Mouse (Mus musculus) frontal cortex, postnatal 25 days (tissue): ENCODE measurements at regions not wholly inside any gene's neighbourhood (a gene's known extent, or its start where the extent isn't known, plus 50 kb on each side); places are given as distances from the start of the nearest gene placed in this dataset.
"Not testable (repeated sequence)": the region's sequence is repeated elsewhere in the genome, so short reads cannot be mapped to it uniquely, and the experiment has no call there.

Experiments
- DNase-seq, 2 experiments: peaks; one replicate each; pipeline ENCODE4 v3.0.0; 2022; ENCODE audit warnings: low spot score in 2 of 2

DNA sequence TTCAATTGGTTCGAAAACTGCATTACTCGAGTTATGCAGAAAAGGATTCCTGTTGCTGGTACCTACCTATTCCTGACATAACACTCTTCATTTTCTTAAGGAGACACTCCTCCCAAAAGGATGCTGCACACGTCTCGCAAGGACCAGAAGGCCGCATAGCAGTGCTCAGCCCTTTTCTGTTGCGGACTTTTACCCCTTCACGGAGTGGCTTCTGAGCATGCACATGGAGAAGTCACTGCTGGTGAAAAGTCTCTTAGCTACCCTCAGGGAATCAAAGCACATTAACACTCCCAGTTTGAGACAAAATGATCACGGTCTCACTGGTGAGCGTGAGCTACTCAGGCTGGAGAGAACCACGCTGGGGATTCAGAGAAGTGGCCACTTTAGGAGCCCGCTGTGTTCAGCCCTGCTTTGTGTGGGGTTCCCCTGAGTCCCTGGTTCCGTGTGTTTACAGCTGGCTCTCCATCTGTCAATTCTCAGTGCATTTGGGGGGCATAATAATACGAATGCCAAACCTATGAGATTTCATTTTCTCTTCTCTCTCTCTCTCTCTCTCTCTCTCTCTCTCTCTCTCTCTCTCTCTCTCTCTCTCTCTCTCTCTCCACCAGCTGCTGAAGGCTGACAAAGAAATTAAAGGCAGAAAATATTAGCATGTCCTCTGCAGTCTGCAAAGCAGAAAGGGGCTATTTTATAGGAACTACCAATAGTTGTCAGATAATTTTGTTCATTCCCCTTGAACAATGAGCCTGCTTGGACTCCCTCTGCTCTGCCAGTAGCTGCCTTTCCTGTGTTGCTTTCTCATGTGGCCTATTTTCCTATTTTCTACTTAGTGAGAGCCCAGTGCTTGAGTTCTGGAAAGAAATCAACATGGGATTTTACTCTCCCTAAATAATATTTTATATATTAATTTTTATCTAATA, 160.7 kb downstream of the Basp1 start:
- no peak for DNase-seq

DNA sequence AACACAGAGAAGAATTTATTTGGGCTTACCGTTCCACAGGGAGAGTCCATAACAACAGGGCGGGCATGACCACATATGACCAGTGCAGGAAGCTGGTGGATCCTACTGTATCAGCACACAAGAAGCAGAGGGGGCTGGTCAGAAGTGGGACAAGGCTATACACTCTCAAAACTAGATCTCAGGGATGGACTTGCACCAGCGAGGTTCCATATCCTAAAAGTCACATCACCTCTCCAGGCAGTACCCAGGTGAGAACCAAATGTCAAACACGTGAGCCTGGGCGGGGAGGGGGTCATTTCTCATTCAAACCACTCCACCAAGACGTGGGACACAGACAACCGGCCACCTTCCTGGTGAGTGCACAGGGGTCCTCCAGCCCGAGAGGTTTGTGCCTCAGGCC, 167.9 kb downstream of the Basp1 start:
- DNase-seq, result no peak

DNA sequence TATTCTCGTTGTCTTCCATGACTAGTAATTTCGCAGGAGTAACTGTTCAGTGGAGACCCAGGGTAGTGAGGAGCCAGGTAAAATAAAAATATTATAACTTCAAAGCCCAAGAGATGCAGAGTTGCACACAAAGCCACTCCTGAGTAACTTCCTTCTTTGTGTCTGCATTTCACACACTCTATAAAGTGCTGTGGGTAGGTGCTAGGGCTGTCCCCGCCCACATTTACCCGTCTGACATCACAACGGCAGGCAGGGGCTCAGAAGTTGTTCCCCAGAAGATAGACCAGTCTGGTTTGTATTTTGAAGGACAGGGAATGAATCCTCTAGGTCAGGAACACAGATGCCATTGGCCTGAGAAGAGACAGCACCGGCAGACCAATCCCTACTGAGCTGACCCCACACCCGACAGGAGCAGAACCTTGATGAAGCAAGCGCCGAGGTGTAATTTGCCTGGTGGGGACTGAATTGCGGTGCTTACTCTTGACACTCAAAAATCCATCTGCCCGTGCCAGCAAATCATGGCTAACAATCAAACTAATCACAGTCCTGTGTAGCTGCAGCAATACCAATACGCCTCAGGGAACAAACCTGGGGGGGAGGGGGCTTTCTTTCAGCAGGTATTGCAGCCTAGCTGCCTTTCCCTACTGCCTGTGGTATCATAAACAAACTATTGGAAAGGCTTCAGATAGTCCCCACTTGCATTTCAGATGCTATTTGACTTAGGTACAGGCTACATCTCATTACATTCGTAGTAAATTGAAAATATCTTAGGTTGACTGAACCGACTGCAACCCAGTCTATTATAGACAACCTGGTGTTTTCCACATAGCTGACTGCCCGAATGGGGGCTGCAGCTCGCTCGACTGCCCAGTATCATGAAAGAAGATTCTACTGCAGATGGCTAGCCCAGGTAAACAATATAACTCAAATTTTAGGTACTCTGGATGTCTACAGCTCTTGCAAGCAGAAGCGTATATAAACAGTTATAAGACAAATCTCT, 175.6 kb downstream of the Basp1 start:
- no peak for DNase-seq

GRCm38 (mm10) chr15:25236191-25236723, 177.3 kb downstream of the Basp1 start:
- DNase-seq, result no peak

DNA sequence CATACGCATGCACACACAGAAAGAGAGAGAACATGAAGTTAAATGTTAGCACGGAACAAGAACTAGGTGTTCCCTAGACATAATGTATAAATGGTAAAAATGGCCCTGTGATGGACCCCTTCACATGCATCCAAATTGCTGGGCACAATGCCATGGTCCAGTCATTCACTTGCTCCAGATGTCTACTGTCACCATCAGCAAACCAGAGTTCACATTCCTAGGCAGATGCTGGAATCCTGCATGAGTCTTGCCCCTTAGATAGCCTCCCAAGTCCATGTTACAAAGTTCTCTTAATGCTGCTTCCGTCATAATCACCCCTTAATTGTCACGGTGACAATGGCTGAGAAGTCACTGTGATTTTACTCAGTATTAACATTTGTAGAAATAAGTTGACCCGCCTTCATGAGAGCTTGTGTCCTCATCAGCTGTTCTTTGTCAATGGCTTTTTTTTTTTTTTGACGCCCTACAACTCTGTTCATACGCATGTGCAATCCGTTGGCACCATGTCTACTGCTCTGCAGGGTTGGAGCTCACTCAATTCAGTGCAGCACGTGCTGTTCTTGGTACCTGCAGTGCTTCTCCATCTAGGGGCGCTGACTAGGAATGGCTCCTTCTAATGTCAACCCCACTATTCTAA, 179.4 kb downstream of the Basp1 start:
- DNase-seq, result no peak

DNA sequence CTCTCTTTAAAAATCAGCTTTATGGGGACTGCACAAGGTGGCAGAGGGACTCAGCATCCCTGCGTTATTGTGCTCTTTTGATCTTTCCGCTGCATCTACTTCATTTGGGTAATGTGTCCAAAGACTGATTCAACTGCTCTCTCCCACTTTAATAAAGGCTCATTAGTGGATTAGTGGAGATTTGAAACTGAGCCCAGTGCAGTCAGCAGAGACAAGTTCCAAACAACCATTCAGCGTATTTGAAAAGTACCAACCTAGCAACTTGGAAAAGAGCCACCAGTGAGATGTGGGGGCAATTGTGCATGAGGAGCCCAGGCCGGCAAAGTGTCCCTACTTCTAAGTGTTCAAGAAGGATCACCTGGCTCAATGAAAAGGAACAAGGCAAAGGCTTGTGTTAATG, 183.4 kb downstream of the Basp1 start:
- DNase-seq, result no peak

DNA sequence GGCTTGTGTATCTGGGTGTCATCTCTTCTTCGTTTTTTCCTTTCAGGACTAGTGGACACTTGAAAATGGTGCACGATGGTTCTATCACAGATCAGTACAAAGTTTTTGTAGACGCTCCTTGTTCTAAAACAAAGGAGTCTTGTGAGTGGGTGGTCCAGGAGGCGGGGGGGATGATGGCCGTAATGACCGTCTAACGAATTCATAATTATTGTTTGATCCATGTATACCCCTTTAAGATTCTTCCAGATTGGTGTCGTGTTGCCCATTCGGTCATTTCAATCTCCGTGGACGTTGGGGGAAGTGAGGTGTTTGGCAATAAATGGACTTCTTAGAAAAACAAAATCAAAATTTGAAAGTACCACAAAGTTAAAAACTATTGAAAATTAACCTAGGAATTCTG, 183.8 kb downstream of the Basp1 start:
- DNase-seq, result no peak

DNA sequence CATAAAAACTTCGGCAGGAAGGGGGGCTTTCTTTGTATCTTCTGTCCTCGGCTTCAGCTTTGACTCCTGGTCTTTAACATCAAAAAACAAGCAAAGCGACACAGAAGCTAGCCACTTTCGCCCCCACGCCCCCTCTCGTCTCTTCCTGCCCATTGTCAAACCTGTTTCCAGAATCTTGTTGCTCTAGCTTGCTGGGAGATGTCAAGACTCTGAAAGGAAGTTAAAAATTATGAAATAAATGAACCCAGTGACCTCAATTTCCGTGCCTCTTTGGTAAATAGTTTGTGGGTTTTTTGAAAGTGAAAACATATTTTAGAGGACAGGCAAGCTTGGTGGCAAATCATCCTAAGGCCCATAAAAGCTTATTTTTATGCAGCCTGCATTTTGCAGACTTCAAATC, 186.1 kb downstream of the Basp1 start:
- DNase-seq, result no peak

- no peak for DNase-seq
Observed at GRCm38 (mm10) chr15:25225936-25226335, 187.6 kb downstream of the Basp1 start.

- DNase-seq, result no peak
Observed at GRCm38 (mm10) chr15:25225431-25225830, 188.1 kb downstream of the Basp1 start.

GRCm38 (mm10) chr15:25221749-25222148, 191.8 kb downstream of the Basp1 start:
- DNase-seq, result no peak

DNA sequence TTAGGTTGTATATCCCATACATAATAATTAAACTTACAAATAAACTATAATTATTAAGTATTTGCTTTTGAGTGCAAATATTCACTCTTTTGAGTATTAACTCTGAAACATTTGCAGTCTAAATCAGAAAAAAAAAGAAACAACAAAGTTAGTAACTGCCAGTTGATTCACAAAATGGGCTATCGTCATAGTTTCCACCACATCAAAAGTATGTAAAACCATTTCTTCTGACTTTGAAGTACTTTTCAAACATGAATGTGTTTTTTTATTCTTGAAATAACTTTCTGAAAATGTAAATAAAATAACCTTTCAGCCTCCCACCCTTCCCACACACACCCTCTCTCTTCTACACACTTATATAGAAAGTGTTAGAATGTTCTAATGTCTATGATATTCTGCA, 197.2 kb downstream of the Basp1 start:
- DNase-seq, result no peak

DNA sequence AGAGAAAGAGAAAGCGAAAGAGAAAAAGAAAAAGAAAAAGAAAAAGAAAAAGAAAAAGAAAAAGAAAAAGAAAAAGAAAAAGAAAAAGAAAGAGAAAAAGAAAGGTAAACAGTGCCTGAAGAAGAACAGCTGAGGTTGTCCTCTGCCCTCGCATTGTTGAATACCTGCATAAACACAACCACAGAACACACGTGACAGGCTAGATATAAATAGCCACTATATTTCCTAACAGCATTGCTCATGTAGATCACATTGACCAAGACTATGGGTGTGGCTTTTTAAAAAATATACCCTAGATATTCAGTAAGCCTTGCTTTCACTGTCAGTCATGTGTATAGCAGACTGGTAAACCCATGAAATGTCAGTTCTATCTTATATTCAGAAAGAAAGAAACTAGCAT, 211.5 kb downstream of the Basp1 start:
- no peak for DNase-seq

- DNase-seq, result not testable (repeated sequence)
Observed at GRCm38 (mm10) chr15:25200249-25200648, 213.3 kb downstream of the Basp1 start.

- no peak for DNase-seq
Observed at GRCm38 (mm10) chr15:25187881-25188326, 225.7 kb downstream of the Basp1 start.

DNA sequence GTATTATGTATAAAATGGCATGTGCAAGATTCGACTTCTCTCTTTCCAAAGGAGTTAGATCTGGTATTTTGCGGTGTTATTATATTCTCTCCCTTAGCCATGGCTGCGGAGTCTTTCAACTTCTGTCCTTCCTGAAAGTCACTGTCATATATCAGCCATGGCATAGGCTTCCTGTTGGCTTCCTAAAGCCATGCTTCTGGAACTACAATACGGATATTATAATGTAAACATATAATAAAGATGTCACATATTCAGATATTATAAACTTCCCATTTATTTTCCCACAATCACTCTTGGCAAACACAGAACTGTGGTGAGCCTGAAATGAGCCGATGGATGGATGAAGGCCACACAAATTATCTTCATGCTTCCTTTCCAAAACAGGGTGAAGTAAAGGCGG, 240.8 kb downstream of the Basp1 start:
- no peak for DNase-seq

GRCm38 (mm10) chr15:25146371-25146770, 267.2 kb downstream of the Basp1 start:
- DNase-seq, result no peak

DNA sequence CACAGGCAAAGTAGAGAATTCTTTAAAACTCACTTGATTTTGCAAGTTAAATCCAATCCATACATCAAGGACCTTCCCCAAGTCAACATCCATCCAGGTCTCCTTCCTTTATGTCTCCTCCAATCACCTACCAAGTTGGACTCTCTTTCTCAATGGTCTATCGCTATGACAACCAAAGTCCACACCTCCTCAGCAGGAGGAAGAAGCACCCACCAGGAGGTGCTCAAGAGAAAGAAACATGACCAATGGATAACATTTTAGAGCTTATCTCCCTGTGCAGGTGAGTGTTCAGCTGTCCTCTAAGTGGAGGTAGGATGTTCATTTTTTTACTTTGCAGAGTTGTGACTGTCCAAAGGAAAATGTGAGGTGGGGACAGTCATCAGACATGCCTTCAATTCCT, 269.3 kb downstream of the Basp1 start:
- no peak for DNase-seq

DNA sequence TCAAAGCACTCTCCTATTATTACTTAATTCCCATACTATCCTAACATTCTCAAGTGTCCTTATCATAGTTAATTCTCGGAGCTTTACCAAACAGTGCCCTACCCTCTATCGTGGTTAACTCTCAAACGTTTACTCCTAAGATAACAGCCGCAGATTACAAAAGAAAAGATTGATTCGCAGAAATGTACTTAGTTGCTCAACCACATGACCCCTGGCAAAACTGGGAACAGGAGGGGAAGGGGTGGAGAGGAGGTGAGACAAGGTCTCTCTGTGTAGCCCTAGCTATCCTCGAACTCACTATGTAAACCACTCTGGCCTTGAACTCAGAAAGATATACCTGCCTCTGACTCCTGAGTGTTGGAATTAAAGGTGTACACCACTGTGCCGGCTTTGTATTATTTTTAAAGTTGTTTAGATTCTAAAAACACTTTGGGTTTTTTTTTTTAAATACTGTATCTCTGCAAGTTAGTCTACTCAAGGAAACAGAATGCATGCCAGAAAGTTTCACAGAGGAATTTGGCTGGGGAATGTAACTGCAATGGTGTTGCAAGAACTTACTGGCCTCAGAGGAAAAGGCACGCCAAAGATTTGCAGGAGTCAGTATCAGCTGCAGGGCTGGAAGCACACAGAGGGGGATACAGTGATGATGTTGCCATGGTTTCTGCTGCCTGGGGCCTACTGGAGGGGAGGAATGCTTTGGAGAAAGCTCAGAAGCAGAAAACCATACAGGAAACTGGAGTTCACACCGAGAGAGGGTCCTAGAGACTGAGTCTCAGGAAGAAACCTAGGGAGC, 273.0 kb downstream of the Basp1 start:
- no peak for DNase-seq

- DNase-seq, result no peak
Observed at GRCm38 (mm10) chr15:25137091-25137490, 276.5 kb downstream of the Basp1 start.
